Mouse (Mus musculus) cerebellum, postnatal 14 days (tissue): ENCODE results near the gene Asah2.
"Not testable (repeated sequence)": the region's sequence is repeated elsewhere in the genome, so short reads cannot be mapped to it uniquely, and the experiment has no call there.

Experiments
- DNase-seq, 2 experiments: peaks; one replicate each; pipeline ENCODE4 v3.0.0; 2021; ENCODE audit warnings: mixed read lengths in 2 of 2

Gene Asah2

DNA sequence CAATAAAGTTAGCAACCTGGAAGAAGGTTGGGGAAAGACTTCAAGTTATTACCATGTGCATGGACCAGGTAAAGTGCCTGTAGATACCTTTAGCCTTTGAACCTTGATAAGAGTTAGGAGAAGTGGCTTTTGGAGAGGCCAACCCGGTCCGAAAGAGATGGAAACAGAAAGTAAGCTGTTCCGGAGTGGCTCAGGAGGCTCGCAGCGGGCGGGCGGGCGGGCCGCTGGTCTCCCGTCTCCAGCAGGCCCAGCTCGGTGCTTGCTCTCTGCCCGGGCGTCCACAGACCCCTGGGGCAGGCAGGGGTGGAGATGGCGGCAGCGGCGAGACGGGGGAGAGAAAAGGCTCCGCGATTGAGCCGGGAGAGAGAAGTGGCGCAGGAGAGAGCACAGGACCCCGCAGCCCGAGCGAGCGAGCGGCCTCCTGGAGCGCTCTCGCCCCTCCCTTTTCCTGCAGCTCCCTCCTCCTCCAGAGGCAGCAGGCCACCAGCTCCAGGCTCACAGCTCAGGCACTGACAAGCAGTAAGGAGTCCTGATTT, at the start of gene Asah2:
Asah2 (minus strand) TSS at position 441 of the 536 bp plus-strand sequence.
- peak; percentile 56 to 58 for DNase-seq

DNA sequence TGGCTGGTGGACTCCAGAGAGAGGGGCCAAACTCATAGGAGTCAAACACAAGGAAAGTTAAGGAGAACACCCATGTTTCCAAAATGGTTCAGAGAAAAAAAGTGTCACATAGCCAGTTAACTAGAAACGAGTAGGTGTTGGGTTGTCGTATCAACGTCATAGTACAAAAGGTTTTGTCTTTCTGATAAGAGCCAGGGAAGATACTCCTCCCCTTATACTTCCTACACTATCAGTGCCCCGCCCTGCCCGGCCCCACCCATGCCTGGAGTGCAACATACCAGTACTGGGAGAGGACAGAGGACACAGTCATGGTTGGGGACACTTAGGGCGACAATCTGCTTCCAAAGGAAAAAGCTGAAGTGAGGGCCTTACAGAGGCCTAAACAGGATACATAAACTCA, 49.0 kb upstream of the Asah2 start:
- DNase-seq = no peak

DNA sequence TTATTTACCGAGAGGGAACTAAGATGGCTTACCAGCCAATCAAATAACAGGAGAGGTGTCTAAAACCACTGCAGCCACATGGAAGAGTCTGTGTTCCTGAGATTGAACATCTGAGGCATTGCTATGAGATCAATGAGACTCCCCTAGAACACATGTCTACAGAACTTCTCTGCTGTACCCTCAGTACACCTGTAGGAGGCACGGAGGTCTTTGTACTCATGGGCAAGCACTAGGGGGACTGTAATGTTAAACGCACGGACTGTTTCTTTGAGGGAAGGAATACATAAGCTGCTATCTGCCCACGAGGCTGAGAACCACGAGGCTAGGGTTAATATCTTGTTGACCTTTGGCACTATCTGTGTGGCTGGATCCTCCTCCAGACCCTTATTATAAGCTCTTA, 44.5 kb upstream of the Asah2 start:
- DNase-seq = no peak

DNA sequence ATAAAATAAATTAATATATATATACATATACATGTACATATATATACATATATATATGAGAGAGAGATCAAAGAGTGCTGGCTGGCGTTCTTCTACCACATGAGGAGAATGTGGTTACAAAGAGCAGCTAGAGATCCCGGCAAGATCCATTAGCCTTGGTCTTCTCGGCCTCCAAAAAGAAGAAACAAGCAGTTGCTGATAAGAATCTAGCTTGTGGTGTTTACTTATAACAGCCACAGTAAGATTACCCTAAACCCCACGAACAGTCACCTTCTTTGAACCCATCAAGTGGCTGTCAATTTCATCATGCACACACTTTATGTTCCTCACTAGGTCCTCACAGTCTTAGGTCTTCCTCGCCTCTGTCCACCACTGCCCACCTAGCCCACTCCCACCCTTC, 40.7 kb upstream of the Asah2 start:
- DNase-seq = no peak

DNA sequence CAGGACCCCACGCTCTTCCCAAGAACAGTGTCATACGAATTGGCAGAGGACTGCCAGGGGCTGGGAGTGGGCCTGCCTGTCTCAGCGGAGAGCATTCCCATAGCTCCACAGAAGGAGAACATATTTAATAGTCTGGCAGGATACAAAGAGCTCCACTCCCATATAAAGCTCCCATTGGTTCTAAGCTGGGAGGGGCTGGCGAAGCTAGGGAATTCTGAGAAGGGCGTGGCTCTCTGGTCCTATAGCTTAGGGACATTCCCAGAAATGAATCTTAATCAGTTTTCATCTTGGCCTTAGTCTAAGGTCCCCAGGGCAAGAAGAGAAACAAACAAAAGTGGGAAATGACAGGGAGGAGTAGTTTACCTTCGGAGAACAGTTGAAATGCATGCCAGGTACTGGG, 34.4 kb upstream of the Asah2 start:
- DNase-seq = no peak

DNA sequence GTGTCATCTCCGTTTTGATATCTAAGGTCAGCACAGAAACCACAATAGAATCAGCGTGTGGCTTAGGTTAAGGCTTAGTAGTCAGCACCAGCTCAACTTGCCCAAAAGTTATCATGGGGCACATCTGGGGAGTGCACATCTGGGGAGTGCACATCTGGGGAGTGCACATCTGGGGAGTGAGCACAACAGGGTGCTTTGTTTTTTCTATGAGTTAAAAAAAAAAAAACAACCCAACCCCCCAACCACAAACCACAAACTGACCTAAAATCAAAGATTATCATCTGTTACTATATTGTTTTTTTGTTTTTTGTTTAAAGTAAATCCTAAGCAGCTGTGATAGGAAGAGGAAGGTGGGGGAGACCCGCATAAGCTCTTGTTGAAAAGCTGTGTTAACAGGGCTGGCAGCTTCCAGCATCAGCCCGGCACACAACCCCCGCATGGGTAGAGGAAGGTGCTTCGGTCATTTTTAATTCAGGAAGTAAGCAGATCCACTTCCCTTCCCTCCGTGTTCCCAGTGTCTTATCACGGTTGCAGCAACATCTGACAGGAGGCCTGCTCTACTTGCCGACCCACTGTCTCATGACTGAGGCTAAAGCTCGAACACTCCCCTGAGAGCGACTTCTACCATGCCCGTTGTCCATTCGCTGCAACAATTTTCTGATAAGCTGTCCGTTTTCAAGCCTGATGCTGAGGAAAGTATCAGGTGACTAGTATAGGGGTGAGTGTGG, 30.5 kb upstream of the Asah2 start:
- no peak for DNase-seq

DNA sequence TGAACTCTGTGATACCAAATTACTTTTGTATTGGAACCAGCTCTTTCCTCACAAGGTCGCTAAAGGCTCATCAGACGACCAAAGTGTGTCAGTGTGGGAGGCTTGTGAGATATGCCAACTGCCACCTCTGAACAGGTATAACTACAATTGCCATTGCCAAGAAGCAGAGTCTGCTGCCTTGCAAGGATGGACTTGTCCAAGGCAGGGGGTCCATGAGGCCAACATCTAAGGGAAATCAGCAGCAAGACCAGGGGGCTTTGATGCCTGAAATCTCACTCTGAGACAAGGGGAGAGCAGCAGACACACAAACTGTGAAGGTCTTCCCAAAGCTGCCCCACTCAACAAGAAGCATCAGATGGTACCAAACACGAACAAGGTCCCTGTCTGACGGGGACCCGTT, 29.9 kb upstream of the Asah2 start:
- DNase-seq = no peak

DNA sequence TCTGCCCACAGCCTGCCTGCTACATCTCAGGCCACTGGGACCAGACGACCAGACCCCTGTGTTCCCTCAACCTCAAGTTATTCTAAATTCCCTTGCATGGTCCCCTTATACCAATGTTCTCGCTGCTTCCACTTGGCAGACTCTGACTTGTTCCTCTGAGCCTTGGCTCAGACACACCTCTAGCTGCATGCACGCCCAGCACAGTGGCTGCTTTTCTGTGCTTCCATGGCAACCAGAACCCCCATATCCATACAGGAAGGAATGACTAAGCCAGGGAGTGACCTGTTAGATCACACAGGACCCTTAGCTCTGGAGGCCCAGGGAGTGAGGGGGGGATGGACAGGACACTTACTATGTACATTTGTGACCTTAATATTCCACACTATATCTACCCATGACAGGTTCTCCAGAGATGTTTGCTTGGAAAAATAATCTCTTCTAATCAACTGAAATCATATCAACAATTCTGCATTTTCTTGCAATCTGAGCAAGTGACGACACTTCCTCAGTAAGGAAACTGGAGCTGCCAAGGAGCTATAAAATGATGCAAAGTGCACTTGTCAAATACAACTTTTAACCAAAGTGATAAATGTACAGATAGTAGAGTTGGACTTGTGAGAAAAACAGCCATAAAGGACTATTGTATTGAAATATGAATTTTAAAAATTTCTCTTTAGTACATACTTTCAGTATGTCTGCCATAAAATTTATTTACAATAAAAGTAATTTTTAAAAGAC, 29.0 kb upstream of the Asah2 start:
- peak; percentile 33 to 61 for DNase-seq

DNA sequence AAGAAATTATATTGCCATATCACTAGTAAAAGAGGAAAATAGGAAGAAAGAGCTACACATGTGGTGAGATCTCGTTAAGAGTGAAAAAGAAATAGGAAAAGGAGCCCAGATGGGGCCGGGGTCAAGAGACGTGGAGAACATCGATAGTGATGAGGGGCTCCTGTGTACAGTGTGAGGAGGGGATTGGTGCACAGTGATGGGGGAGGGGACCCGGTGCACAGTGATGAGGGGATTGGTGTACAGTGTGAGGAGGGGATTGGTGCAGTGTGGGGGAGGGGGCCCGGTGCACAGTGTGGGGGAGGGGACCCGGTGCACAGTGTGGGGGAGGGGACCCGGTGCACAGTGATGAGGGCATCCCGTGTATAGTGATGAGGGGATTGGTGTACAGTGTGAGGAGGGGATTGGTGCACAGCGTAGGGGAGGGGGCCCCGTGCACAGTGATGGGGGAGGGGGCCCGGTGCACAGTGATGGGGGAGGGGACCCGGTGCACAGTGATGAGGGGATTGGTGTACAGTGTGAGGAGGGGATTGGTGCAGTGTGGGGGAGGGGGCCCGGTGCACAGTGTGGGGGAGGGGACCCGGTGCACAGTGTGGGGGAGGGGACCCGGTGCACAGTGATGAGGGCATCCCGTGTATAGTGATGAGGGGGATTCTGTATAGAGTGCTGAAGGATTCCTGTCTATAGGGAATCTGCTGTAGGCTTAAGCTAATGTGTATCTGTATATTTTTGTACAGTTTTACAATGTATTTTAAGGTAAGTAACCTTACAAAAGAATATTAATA, 23.9 kb upstream of the Asah2 start:
- not testable (repeated sequence) for DNase-seq

DNA sequence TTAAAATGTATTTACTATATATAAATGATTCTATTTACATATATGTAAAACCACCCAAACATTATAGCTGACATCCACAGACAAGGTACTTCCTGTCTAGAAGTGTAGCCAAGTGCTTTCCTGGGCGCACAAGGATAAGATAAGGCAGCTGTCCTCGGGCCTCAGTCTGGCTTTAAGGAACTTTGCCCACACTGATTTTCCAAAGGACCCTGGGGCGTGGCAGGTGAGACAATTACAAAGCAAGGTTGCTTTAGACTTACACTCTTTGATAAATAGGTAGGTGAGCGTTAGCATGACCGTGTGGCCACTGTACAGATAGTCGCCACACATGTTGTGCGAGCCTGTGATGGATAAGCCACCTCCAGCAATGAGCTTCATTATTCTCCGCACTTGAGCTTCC, 21.3 kb upstream of the Asah2 start:
- DNase-seq = no peak

DNA sequence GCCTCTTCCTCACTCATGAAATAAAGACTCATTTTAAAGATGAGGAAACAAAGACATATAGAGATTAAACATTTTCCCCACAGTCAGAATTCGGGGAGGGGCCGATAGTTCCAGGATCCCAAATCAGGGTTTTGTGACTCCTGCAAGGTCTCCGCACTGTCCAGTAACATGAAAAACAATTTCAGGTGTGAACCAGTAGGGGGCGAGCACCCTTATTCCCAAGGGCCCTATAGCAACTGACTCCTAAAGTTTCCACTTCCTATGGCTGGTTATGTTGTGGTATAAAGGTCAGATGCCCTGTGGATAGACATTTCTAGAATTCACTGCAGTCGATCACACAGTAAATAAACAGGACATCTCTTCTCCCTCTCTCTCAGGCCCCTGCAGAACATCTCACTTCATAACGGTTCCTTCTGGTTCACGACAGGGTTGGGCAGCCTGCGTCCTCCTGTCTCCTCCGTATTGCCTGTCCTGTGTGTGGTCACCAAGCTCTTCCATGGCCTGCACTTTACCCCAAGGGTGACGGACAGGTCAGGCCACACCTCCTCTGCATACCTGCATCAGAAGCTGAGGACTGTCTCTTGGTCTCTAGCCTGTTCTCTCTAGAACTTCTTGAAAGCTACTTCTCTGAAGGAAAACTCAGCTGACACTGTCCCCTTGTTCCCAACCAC, 19.3 kb upstream of the Asah2 start:
- DNase-seq = no peak

DNA sequence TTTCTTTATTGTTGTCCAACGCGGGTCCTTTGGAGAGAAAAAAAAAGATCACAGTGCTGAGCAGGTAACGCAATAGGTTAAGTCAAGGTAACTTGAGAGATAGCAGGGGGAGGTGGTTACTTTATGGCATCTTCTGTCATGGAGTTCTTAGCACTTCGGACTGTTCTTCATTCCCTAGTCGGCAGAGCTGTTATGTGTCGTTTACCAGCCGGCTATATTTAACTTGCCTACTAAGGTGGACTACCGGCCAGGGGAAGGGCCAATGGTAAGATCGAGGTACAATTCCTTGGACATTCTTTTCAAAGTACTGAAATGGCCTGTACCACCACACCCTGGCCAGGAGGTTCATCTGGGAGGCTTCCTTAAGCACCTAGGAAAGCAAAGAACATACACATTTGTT, 16.1 kb upstream of the Asah2 start:
- DNase-seq = no peak

DNA sequence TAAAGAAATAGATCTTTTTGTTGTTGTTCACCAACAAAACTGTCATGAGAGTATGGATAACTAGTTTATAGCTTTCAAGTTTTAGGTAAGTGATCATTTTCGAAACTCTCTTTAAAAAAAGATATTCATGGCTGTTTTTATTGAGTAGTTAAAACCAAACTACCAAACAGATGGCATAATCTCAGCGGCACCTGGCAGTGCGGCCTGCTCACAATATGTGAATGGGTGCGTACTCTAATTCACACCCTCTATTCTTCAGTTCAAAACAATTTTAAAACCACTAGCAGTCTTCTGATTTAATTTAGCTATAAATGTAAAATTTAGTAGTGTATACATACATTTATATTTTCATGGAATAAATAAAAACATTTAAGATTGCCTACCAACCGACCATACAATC, 15.2 kb upstream of the Asah2 start:
- DNase-seq = peak in 1 of 2 experiments; percentile 44

DNA sequence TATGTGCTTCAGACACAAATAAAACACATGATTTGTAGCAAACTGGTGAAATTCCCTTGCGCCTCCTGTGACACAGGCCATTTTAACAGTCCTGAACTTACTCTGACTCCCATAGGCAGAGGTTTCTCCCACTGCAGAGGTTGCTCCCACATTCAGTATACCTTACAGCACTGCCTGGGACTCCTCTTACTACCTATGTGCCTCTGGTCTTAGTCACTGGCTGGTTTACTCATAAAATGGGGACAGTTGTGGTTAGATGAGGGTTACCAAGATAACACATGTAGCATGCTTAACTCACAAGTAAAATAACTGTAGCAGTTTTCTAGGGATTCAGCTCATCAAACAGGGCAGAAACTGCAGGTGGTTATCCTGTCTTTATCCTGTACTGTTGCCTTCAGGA, 12.8 kb upstream of the Asah2 start:
- no peak for DNase-seq

DNA sequence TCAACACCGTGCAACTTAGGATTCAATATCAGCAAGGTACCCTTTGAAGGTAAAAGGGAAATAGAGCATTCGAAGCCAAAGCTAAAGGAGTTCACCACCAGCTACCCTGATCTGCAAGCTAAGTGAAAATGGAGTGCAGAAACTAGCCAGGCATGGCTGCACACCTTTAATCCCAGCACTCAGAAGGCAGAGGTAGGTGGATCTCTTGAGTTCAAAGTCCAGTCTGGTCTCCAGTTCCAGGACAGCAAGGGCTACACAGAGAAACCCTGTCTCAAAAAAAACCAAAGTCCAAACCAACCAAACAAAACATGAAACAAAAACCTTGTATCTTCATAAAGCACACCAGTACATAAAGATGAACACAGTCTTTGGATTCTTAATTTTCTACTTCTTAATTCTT, 11.7 kb upstream of the Asah2 start:
- DNase-seq = no peak

DNA sequence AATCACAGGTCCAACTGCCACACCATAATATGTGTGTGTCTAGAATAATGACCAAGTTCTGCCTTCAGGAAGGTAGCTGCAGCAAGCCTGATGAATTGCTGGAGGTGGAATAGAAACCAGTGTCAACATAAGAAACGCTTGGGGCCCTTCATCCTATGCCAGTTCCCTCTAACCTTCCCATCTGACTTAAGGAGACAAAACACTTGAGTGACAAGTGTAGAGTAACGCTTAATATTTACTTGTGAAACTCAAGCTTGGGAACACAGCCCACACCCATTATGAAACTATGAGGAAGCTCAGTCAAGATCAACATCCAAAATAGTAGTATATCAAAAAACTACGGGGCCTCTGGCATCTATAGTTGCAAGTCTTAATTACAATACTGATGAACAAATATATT, 10.5 kb upstream of the Asah2 start:
- DNase-seq = no peak

DNA sequence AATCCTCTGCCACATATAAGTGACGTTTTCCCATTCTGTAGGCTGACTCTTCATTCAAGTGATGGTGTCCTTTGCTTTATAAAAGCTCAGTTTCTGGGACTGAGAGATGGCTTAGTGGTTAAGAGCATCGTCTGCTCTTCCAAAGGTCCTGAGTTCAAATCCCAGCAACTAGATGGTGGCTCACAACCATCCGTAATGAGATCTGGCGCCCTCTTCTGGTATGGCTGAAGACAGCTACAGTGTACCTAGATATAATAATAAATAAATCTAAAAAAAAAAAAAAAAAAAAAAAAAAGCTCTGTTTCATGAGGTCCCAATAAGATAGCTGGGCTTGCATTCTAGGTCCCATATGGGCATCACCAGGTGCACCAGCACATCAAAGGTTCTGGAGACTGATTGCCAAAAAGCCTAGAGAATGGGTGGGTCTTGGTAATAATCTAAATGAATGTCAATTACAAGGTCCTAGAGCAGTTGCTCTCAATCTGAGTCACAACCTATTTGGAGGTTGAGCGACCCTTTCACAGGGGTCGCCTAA, 9.5 kb upstream of the Asah2 start:
- DNase-seq = peak in 1 of 2 experiments; percentile 24

DNA sequence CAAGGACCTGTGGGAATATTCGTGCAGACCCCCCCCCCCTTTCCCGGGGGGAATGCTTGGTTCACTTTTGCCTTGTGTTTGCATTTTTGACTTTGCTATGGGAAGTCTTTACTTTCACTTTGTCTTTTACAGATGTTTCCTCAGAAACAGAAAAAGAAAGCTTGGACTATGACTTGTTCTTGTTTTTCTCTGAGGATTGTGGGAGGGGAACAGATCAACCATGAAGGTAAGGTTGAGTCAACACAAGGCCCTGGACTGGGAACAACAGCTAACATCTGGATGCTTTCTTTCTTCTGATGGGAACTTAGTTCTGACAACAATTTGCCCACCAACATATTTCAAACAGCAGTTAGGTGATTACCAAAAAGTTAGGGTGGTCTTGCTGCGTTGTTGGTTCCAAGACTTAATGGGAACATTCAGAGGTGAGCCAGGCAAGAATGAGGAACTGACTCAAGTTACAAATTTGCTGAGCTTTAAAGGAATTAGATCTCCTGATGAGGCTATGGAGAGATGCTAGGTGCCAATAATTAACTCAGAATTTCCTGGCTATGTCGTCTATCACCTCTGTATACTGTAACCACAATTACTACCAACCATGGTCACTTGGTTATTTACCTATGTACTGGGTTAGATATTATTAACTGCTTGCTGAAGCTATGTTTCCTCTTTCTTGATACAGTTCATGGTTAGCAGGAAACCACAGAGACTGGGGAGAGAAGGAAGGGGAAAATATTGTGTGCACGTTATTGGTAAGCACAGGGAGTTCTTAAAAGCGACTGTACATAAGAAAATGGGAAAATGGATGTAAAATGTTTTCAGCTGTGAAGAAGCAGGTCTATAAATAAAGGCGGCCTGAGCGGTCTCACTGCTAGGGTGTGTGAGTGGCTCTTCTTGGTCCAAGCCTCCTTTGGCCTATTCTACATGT, 4.1 kb upstream of the Asah2 start:
- DNase-seq = no peak

DNA sequence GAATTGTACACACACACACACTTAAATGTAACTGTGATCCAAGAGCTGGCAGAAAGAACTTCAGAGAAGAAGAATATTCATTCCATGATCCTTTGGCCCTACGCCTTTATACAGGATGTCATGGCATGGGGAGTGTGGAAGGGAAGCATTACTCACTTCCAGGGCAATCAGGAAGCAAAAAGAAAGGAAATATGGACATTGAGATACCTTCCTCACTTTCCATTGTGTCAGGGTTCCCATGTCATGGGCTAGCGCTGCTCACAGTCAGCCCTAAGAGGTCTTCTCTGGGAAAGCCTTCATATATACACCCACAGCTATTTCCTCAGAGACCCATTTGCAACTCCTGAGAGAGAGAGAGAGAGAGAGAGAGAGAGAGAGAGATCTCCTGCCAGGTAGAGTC, 1.3 kb downstream of the Asah2 start:
- DNase-seq = no peak

DNA sequence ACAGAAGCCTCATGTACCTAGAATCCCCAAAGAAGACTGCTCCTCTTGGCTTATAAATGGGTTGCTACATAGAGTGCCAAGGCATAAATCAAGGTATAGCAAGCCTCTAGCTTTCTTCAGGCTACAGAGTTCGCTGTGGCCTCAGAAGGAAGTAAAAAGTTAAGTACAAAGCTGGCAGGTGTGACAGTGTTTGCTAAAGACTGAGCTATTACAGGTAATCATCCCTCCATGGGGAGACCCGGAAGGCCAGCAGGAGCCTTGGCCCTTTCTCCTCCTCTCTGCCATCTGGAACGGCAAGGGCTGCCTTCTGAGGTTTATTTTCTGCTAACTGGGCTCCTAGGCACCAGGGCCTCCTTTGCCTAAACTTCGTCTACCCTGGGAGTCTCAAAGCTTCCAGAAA, 3.8 kb downstream of the Asah2 start:
- DNase-seq = peak; percentile 37 to 48

DNA sequence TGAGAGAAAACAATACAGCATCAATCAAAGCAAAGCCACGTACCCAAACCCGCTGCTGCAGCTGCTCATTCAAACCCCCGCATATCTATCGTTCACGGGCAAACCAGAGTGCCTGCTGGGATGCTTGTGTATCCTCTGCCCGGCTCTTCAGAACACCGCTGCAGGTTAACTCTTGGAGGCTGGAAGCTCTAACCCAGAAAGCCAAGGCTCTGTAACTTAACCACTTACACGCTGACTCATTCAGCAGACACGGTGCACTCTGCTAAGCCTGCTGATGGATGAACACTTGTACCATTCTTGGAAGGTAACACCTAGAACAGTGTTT, 5.1 kb downstream of the Asah2 start:
- DNase-seq = no peak
